Mouse (Mus musculus) CH12.LX (cell line): Measurements from ENCODE around the gene Pa2g4. TPM values are rescaled to one million over a fixed set of nuclear protein-coding genes. Genes with fewer than 3 reads are reported as not detected.

Experiments used
- DNase-seq: peaks from one replicate; pipeline ENCODE4 v3.0.0-alpha.2; 2013; ENCODE audit errors: extremely low read depth
- H3K27ac ChIP-seq: 2 replicates; pipeline ENCODE4 v1.5.1; 2012; ENCODE audit warnings: low read depth, mild to moderate bottlenecking, control low read depth, moderate library complexity; ENCODE audit not compliant: insufficient read depth
- H3K27me3 ChIP-seq: replicated peaks from 2 replicates; pipeline ENCODE3; 2012; ENCODE audit warnings: inconsistent platforms
- H3K36me3 ChIP-seq, 2 experiments: replicated peaks in 1 of 2; 2 replicates each; pipeline versions ENCODE3 to v1.6.1; 2012; ENCODE audit warnings: inconsistent platforms in 1 of 2, low read length in 1 of 2, mild to moderate bottlenecking in 1 of 2, mixed read lengths in 1 of 2, moderate library complexity in 1 of 2; ENCODE audit not compliant: control insufficient read depth in 1 of 2, insufficient read depth in 1 of 2
- H3K4me1 ChIP-seq, 2 experiments: 2 replicates each; pipeline ENCODE4 v1.6.1; 2012; ENCODE audit warnings: inconsistent platforms in 1 of 2, moderate library complexity in 1 of 2; ENCODE audit not compliant: insufficient read depth in 2 of 2, control insufficient read depth in 1 of 2
- H3K4me2 ChIP-seq: 2 replicates; pipeline ENCODE4 v1.6.1; 2012; ENCODE audit warnings: low read depth, mild to moderate bottlenecking, control low read depth; ENCODE audit not compliant: poor library complexity, insufficient read depth, severe bottlenecking
- H3K4me3 ChIP-seq, 3 experiments: fragments of 150-350 bp in 1 of 3; sonication (generic) in 1 of 3; replicated peaks in 1 of 3; 2 replicates each; pipeline versions ENCODE3 to v1.5.1; 2011 to 2012; ENCODE audit warnings: low read depth in 2 of 3, low read length in 2 of 3, mild to moderate bottlenecking in 2 of 3, moderate library complexity in 2 of 3, control low read depth in 1 of 3, improper control_type of control experiment in 1 of 3, inconsistent platforms in 1 of 3, mixed read lengths in 1 of 3; ENCODE audit not compliant: poor library complexity in 1 of 3
- H3K79me2 ChIP-seq: replicated peaks from 2 replicates; pipeline ENCODE4 v1.6.1; 2012; ENCODE audit warnings: mild to moderate bottlenecking, moderate library complexity; ENCODE audit not compliant: control insufficient read depth, poor library complexity, insufficient read depth, severe bottlenecking; ENCODE audit errors: extremely low read depth
- H3K9ac ChIP-seq: 2 replicates; pipeline ENCODE4 v1.6.1; 2012; ENCODE audit warnings: low read depth, mild to moderate bottlenecking, control low read depth, moderate library complexity; ENCODE audit not compliant: insufficient read depth
- H3K9me3 ChIP-seq: replicated peaks from 2 replicates; pipeline ENCODE3; 2012; ENCODE audit warnings: low read length, inconsistent platforms, mixed read lengths
- CHD2 ChIP-seq: IDR thresholded peaks from 2 replicates; pipeline ENCODE4 v1.6.1; 2011; ENCODE audit warnings: low read length, improper control_type of control experiment
- CTCF ChIP-seq, 2 experiments: IDR thresholded peaks in 1 of 2; conservative IDR thresholded peaks in 1 of 2; 2 replicates each; pipeline ENCODE4 v1.5.1; 2011 to 2012; ENCODE audit warnings: low read depth in 2 of 2, low read length in 2 of 2, improper control_type of control experiment in 1 of 2, inconsistent platforms in 1 of 2, mild to moderate bottlenecking in 1 of 2, moderate library complexity in 1 of 2
- EP300 ChIP-seq: IDR thresholded peaks from 2 replicates; pipeline ENCODE4 v1.6.1; 2011; ENCODE audit warnings: low read length, improper control_type of control experiment
- IRF4 ChIP-seq: IDR thresholded peaks from 2 replicates; pipeline ENCODE4 v1.6.1; 2014; ENCODE audit warnings: low read depth, mild to moderate bottlenecking, inconsistent platforms, low read length, improper control_type of control experiment
- JUND ChIP-seq: conservative IDR thresholded peaks from 2 replicates; pipeline ENCODE4 v1.6.1; 2011; ENCODE audit warnings: low read depth, low read length, improper control_type of control experiment
- KAT2A ChIP-seq: IDR thresholded peaks from 2 replicates; pipeline ENCODE4 v1.6.1; 2012; ENCODE audit warnings: low read length, improper control_type of control experiment, inconsistent platforms; ENCODE audit not compliant: insufficient replicate concordance
- MAZ ChIP-seq: IDR thresholded peaks from 2 replicates; pipeline ENCODE4 v1.6.1; 2012; ENCODE audit warnings: low read depth, mild to moderate bottlenecking, inconsistent platforms, low read length, improper control_type of control experiment, moderate library complexity
- POLR2A ChIP-seq: IDR thresholded peaks from 2 replicates; pipeline ENCODE4 v1.6.1; 2011; ENCODE audit warnings: low read depth, mild to moderate bottlenecking, improper control_type of control experiment, low read length
- POLR2AphosphoS2 ChIP-seq: IDR thresholded peaks from 2 replicates; pipeline ENCODE4 v1.6.1; 2011; ENCODE audit warnings: low read depth, low read length, improper control_type of control experiment
- RAD21 ChIP-seq: IDR thresholded peaks from 2 replicates; pipeline ENCODE4 v1.6.1; 2011; ENCODE audit warnings: low read depth, mild to moderate bottlenecking, low read length, improper control_type of control experiment, moderate library complexity
- ZKSCAN1 ChIP-seq: IDR thresholded peaks from 2 replicates; pipeline ENCODE4 v1.6.1; 2012; ENCODE audit warnings: low read depth, inconsistent platforms, low read length, improper control_type of control experiment, borderline replicate concordance
- dilution Hi-C: fragments of 300-500 bp; cut with MboI; formaldehyde crosslinking; loops from 2 replicates; pipeline ENCODE4 v1.14.3; 2020; ENCODE audit warnings: low sequenced_read_pairs; ENCODE audit not compliant: extremely low pct_unique_long_range_greater_than_20kb, extremely low pct_ligation_motif_present
- in situ Hi-C: fragments of 300-500 bp; cut with MboI; formaldehyde crosslinking; loops from 3 replicates; pipeline ENCODE4 v1.14.3; 2019; ENCODE audit warnings: low sequenced_read_pairs, low pct_ligation_motif_present, low pct_unique_long_range_greater_than_20kb, mixed read lengths
- polyA plus RNA-seq: library from polyadenylated mRNA; unstranded; fragments of >175 nt; gene quantifications from 2 replicates; pipeline ENCODE4 v1.2.1, GENCODE M21; 2012; ENCODE audit warnings: low read depth; ENCODE audit not compliant: insufficient read length
- total RNA-seq, 2 experiments: library from RNA; depleted of rRNA; stranded (reverse); fragments of 300-350 nt in 1 of 2; fragments of >200 nt in 1 of 2; gene quantifications; 2 replicates each; pipeline ENCODE4 v1.2.3; 2012 to 2014

Pa2g4 gene
- total and polyA plus RNA-seq, 3 experiments, result 129 to 550 (median 133) TPM

- in situ Hi-C loops (no loop called here), dilution Hi-C loops (no loop called here)
- Histone ChIP-seq H3K4me2 (no peak overlapping the region), H3K36me3 (no peaks in the 10 kb centered on the region), H3K79me2 (no peaks in the 10 kb centered on the region), H3K4me3 (no peak overlapping the region), H3K27me3 (peaks cover 8% of the 10 kb centered on the region), H3K9ac (no peak overlapping the region), H3K9me3 (no peaks in the 10 kb centered on the region), H3K4me1 (peaks cover 7 to 21% of the 10 kb centered on the region in 2 experiments; a peak in 3 of 4 replicates), H3K27ac (no peak overlapping the region)
- DNase-seq, result no peak
- TF ChIP-seq RAD21 (no peak), MAZ (no peak), CHD2 (no peak), POLR2AphosphoS2 (no peak), KAT2A (no peak)
These were observed 36.8 kb upstream of the Pa2g4 start for GRCm38 (mm10) chr10:128602470-128603128.

- dilution Hi-C loops, result no loop called here
These were observed 35.7 kb upstream of the Pa2g4 start for GRCm38 (mm10) chr10:128601499-128601898.

GRCm38 (mm10) chr10:128598476-128598875, 32.7 kb upstream of the Pa2g4 start:
- Histone ChIP-seq H3K4me3 (no peak overlapping the region), H3K9me3 (no peaks in the 10 kb centered on the region), H3K4me2 (no peak overlapping the region), H3K79me2 (no peaks in the 10 kb centered on the region), H3K36me3 (no peaks in the 10 kb centered on the region), H3K27me3 (peaks cover 33% of the 10 kb centered on the region), H3K9ac (no peak overlapping the region), H3K4me1 (peaks cover under 1 to 10% of the 10 kb centered on the region in 2 experiments; a peak in 2 of 4 replicates)
- in situ Hi-C loops, result no loop called here
- no peak for DNase-seq
- dilution Hi-C loops, result no loop called here
- TF ChIP-seq MAZ, result no peak
- TF ChIP-seq POLR2A, result no peak
- TF ChIP-seq ZKSCAN1, result no peak
- no peak for TF ChIP-seq IRF4
- TF ChIP-seq CTCF (conservative IDR thresholded peaks at IDR 0.05 in 1 of 2, IDR thresholded peaks at IDR 0.05 in 1 of 2; ENCODE audit: low read depth in 2 of 2, low read length in 2 of 2), result no peak
- TF ChIP-seq EP300, result no peak
- TF ChIP-seq, all 38 proteins: peak for 0
- no peak overlapping the region for H3K27ac ChIP-seq

More at GRCm38 (mm10) chr10:128601499-128601898, 35.7 kb upstream of the Pa2g4 start:
- no peaks in the 10 kb centered on the region for H3K9me3 ChIP-seq
- H3K36me3 ChIP-seq, result no peaks in the 10 kb centered on the region
- peaks cover 7 to 21% of the 10 kb centered on the region in 2 experiments; a peak in 3 of 4 replicates for H3K4me1 ChIP-seq
- no peak overlapping the region for H3K27ac ChIP-seq
- peaks cover 10% of the 10 kb centered on the region for H3K27me3 ChIP-seq
- no peak for TF ChIP-seq JUND
- no peak for TF ChIP-seq ZKSCAN1
- no peak for TF ChIP-seq MAZ
- no peak overlapping the region for H3K4me2 ChIP-seq
- DNase-seq, result no peak
- no peaks in the 10 kb centered on the region for H3K79me2 ChIP-seq
- H3K4me3 ChIP-seq, result no peak overlapping the region
- no peak overlapping the region for H3K9ac ChIP-seq
- in situ Hi-C loops, result no loop called here
